Mouse (Mus musculus) megakaryocyte, embryonic 14.5 days (primary cell): ENCODE measurements around the gene Hdhd3.

Experiments
- FLI1 ChIP-seq: IDR thresholded peaks from 2 replicates; pipeline ENCODE4 v1.6.1; 2012; ENCODE audit warnings: low read length, inconsistent platforms, mixed read lengths
- GATA1 ChIP-seq: IDR thresholded peaks from 3 replicates; pipeline ENCODE4 v1.6.1; 2012; ENCODE audit warnings: mixed read lengths, low read length, inconsistent platforms, borderline replicate concordance

DNA sequence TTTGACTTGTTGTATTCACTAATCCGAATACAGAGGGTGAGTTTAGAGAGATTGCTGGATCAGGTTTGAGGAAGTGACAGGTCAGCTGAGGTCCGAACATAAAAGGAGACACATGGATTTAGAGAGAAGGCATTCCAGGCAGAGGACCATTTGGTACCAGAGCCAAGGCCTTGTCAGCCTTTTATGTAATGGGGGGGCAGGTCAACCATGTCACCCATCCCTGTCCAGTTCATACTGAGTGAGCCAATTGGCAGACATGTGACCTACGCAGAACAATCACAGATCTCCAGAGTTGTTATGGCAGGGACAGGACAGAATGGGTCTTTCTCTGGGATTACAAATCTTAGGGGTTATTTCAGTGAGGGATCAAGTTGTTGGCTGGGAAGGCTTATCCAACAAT, 2.7 kb upstream of the Hdhd3 start:
- TF ChIP-seq GATA1, result no peak
- no peak for TF ChIP-seq FLI1
